Mouse (Mus musculus) Patski (cell line): ENCODE data around the gene Morc1. TPM values are rescaled to one million over a fixed set of nuclear protein-coding genes. Genes with fewer than 3 reads are reported as not detected.

Experiments
- ATAC-seq: fragments of 100-300 bp; one replicate; pipeline ENCODE4 v1.8.0; 2021
- CTCF ChIA-PET: fragments of 350-600 bp; sonication (Branson Sonifier 250); formaldehyde crosslinking; loops from one replicate; lab custom pipeline; 2022; ENCODE audit warnings: inconsistent platforms; lab: Charles Lee
- POLR2A ChIA-PET: fragments of 350-600 bp; sonication (Branson Sonifier 250); formaldehyde crosslinking; loops from one replicate; lab custom pipeline; 2022; ENCODE audit warnings: antibody characterized with exemption, inconsistent platforms; lab: Charles Lee
- DNase-seq: peaks from one replicate; pipeline ENCODE4 v3.0.0-alpha.2; 2011; ENCODE audit warnings: low read depth, low spot score
- H3K27me3 ChIP-seq: fragments of 371-371 bp; one replicate; pipeline ENCODE4 v1.5.1; 2021
- CTCF ChIP-seq: fragments of 100-300 bp; IDR thresholded peaks from one replicate; pipeline ENCODE4 v1.5.1; 2021
- in situ Hi-C: fragments of 300-500 bp; cut with MboI; formaldehyde crosslinking; loops from 3 replicates; pipeline ENCODE4 v1.11.1; 2018; ENCODE audit warnings: low pct_unique_long_range_greater_than_20kb, mixed read lengths
- polyA plus RNA-seq: library from polyadenylated mRNA; unstranded; gene quantifications from one replicate; pipeline ENCODE4 v1.2.3, GENCODE M21; 2021

Gene Morc1
- polyA plus RNA-seq, 1 experiment from 2014 or later = not detected

- ChIA-PET POLR2A (no interaction called here), CTCF (no interaction called here)
- in situ Hi-C loops = no loop called here
- no peak for TF ChIP-seq CTCF
- no peak for DNase-seq
- ATAC-seq = no peak
- no peaks in the 10 kb centered on the region for H3K27me3 ChIP-seq
Observed at GRCm38 (mm10) chr16:48627296-48627695, 196.3 kb downstream of the Morc1 start.

- no peak for ATAC-seq
- TF ChIP-seq CTCF = no peak
- in situ Hi-C loops = no loop called here
- POLR2A ChIA-PET = no interaction called here
- DNase-seq = no peak
- H3K27me3 ChIP-seq = peaks cover under 1% of the 10 kb centered on the region
- CTCF ChIA-PET = interaction anchor here (0.6 kb wide), 1 partner anchor 809 kb away, joined by 3 read pairs; no protein-coding TSS in a partner anchor
Observed at GRCm38 (mm10) chr16:48629710-48630109, 198.7 kb downstream of the Morc1 start.

- ATAC-seq (no peak), DNase-seq (no peak)
- H3K27me3 ChIP-seq = peaks cover 2% of the 10 kb centered on the region
- TF ChIP-seq CTCF = no peak
- ChIA-PET POLR2A (no interaction called here), CTCF (no interaction called here)
- in situ Hi-C loops = no loop called here
Observed at GRCm38 (mm10) chr16:48630466-48630865, 199.4 kb downstream of the Morc1 start.

DNA sequence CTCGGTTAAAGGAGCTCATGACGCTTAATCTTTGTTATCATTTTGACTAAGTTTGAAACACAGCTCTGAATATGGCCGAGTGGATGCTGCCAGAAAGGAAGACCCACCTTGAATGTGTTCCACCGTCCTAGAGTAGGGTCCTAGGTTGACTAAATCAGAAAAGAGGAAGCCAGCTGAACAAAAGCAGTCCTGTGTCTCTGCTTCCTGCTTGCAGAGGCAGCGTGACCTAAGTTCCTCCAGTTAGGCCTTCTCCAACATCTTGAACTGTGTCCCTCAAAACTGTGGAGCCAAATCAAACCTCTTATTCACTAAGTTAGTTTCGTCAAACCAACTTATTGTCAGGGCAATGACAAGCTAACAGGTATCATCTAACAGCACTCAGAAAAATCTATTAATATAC lies 201.3 kb downstream of the Morc1 start:
- no peak for DNase-seq

DNA sequence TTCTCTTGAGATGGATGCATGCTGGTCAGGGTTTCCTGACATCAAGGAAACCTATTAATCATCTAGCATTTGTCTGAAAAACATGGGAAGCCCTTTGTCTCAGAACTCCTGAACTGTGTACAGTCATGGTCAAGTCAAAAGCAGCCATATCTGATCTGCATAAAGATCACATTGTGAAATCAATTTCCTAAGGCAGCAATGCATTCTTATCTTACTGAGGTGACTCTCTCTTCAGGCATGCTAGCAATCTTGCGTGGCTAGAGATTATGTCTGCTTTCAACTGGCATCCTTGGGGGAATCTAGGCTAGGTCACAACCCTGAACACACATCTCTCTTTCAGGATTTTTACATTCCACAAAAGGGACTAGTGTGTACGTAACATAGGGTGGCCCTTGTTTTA lies 215.2 kb downstream of the Morc1 start:
- DNase-seq (no peak), ATAC-seq (no peak)
- POLR2A ChIA-PET = no interaction called here
- in situ Hi-C loops = no loop called here
- peaks cover 4% of the 10 kb centered on the region for H3K27me3 ChIP-seq
- TF ChIP-seq CTCF = no peak
- CTCF ChIA-PET = no interaction called here

More for the DNA sequence above, 201.3 kb downstream of the Morc1 start:
- ATAC-seq = no peak
- in situ Hi-C loops = no loop called here
- H3K27me3 ChIP-seq = peaks cover 2% of the 10 kb centered on the region
- ChIA-PET CTCF (no interaction called here), POLR2A (no interaction called here)
- TF ChIP-seq CTCF = no peak

- in situ Hi-C loops = no loop called here
- H3K27me3 ChIP-seq = no peaks in the 10 kb centered on the region
- POLR2A ChIA-PET = no interaction called here
- ATAC-seq = no peak
- no peak for DNase-seq
- TF ChIP-seq CTCF = no peak
- CTCF ChIA-PET = no interaction called here
Observed at GRCm38 (mm10) chr16:48671696-48672095, 240.7 kb downstream of the Morc1 start.

- no peak for ATAC-seq
- in situ Hi-C loops = no loop called here
- CTCF ChIA-PET = no interaction called here
- no peak for DNase-seq
- POLR2A ChIA-PET = no interaction called here
- no peaks in the 10 kb centered on the region for H3K27me3 ChIP-seq
- no peak for TF ChIP-seq CTCF
Observed at GRCm38 (mm10) chr16:48672664-48673063, 241.6 kb downstream of the Morc1 start.

- no peaks in the 10 kb centered on the region for H3K27me3 ChIP-seq
- no peak for ATAC-seq
- no peak for DNase-seq
- TF ChIP-seq CTCF = peak; percentile 52
- POLR2A ChIA-PET = no interaction called here
- CTCF ChIA-PET = no interaction called here
- in situ Hi-C loops = no loop called here
Observed at GRCm38 (mm10) chr16:48675607-48676006, 244.6 kb downstream of the Morc1 start.

GRCm38 (mm10) chr16:48676205-48676604 lies 245.2 kb downstream of the Morc1 start:
- CTCF ChIA-PET = no interaction called here
- DNase-seq = no peak
- no peak for ATAC-seq
- no peaks in the 10 kb centered on the region for H3K27me3 ChIP-seq
- POLR2A ChIA-PET = no interaction called here
- in situ Hi-C loops = no loop called here
- TF ChIP-seq CTCF = no peak

DNA sequence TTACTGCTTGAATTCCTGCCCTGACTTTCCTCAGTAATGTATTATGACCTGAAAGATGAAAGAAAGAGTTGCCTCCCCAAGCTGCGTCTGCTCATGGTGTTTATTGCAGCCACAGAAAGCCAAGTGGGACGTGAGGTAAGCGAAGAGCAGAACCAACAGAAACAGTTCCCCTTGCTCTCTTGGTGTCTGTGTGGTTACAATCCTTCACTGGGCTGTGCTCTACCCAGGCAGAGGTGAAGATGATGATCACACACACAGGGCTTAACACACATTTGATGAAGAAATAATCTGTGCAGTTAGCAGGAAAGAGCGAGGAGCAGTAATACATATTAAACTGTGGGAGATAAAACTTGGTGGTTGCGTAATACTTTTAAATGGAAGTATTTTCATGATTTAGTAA lies 246.3 kb downstream of the Morc1 start:
- ChIA-PET POLR2A (no interaction called here), CTCF (no interaction called here)
- DNase-seq = no peak
- no peaks in the 10 kb centered on the region for H3K27me3 ChIP-seq
- no peak for ATAC-seq
- no peak for TF ChIP-seq CTCF
- in situ Hi-C loops = no loop called here

- DNase-seq (no peak), ATAC-seq (no peak)
- ChIA-PET CTCF (no interaction called here), POLR2A (no interaction called here)
- in situ Hi-C loops = no loop called here
- H3K27me3 ChIP-seq = no peaks in the 10 kb centered on the region
- no peak for TF ChIP-seq CTCF
Observed at GRCm38 (mm10) chr16:48678029-48678428, 247.0 kb downstream of the Morc1 start.

Other genes with a start within 250 kb of the Morc1 start
- not detected for gene Dppa4, start 147.5 kb upstream of the Morc1 start, polyA plus RNA-seq
- gene Dppa2, start 127.3 kb upstream of the Morc1 start, polyA plus RNA-seq = not detected
- not detected for gene Gm5485, start 18.8 kb upstream of the Morc1 start, polyA plus RNA-seq